Mouse (Mus musculus) hindbrain, embryonic 16.5 days (tissue): Measurements from ENCODE around the gene Ace. TPM values are rescaled to one million over a fixed set of nuclear protein-coding genes. Genes with fewer than 3 reads are reported as not detected.
"Not testable (repeated sequence)": the region's sequence is repeated elsewhere in the genome, so short reads cannot be mapped to it uniquely, and the experiment has no call there.

ENCODE experiments used
- ATAC-seq: fragments of 200-750 bp; cut with Nextera tagmentation; 2 replicates; pipeline ENCODE4 v1.8.0; 2017; ENCODE audit warnings: moderate TSS enrichment, moderate library complexity
- H3K27ac ChIP-seq: fragments of 300-500 bp; sonication (generic); 2 replicates; pipeline ENCODE4 v1.5.1; 2014; ENCODE audit warnings: low read depth, mild to moderate bottlenecking, control low read depth, low read length, moderate library complexity
- H3K27me3 ChIP-seq: fragments of 300-500 bp; sonication (generic); replicated peaks from 2 replicates; pipeline ENCODE4 v1.6.1; 2014; ENCODE audit warnings: low read length; ENCODE audit not compliant: control insufficient read depth, insufficient read depth
- H3K36me3 ChIP-seq: fragments of 300-500 bp; sonication (generic); 2 replicates; pipeline ENCODE4 v1.6.1; 2014; ENCODE audit warnings: mild to moderate bottlenecking, low read length, moderate library complexity, mixed read lengths; ENCODE audit not compliant: control insufficient read depth, insufficient read depth
- H3K4me1 ChIP-seq: fragments of 300-500 bp; sonication (generic); 2 replicates; pipeline ENCODE4 v1.6.1; 2014; ENCODE audit warnings: low read depth, low read length; ENCODE audit not compliant: control insufficient read depth, insufficient read depth
- H3K4me2 ChIP-seq: fragments of 300-500 bp; sonication (generic); 2 replicates; pipeline ENCODE4 v1.6.1; 2014; ENCODE audit warnings: mild to moderate bottlenecking, low read length, control low read depth, moderate library complexity
- H3K4me3 ChIP-seq: fragments of 300-500 bp; sonication (generic); 2 replicates; pipeline ENCODE4 v1.5.1; 2014; ENCODE audit warnings: mild to moderate bottlenecking, low read length, control low read depth, moderate library complexity
- H3K9ac ChIP-seq: fragments of 300-500 bp; sonication (generic); 2 replicates; pipeline ENCODE4 v1.6.1; 2014; ENCODE audit warnings: low read depth, mild to moderate bottlenecking, control low read depth, low read length, moderate library complexity
- H3K9me3 ChIP-seq: fragments of 300-500 bp; sonication (generic); 2 replicates; pipeline ENCODE4 v1.6.1; 2014; ENCODE audit warnings: mild to moderate bottlenecking, low read length, moderate library complexity; ENCODE audit not compliant: control insufficient read depth
- WGBS: fragments of 180-500 bp; shearing (Covaris S2); extraction: QIAGEN DNeasy Blood & Tissue Kit; methylation state at CpG from one replicate; pipeline ENCODE4 v1.1.7; 2014; 5-methylcytosine and 5-hydroxymethylcytosine counted together
- polyA plus RNA-seq: library from polyadenylated mRNA; unstranded; fragments of >200 nt; fragmentation: Nextera tagmentation; extraction: Ambion mirVana; gene quantifications from 2 replicates; pipeline ENCODE4 v1.2.1, GENCODE M21; 2015

The Ace gene
- polyA plus RNA-seq, 1 experiment from 2014 or later, result 8.6 TPM

GRCm38 (mm10) chr11:106026465-106027151 lies 58.9 kb downstream of the Ace start:
- no peaks in the 10 kb centered on the region for H3K4me1 ChIP-seq
- peak; percentile 34; the same call in 1 of the 2 replicates for ATAC-seq
- no peaks in the 10 kb centered on the region for H3K9me3 ChIP-seq
- WGBS, result 49% methylated on average over 10 of the region's 11 CpGs
- H3K27me3 ChIP-seq, result no peaks in the 10 kb centered on the region
- H3K4me2 ChIP-seq, result no peak overlapping the region
- H3K27ac ChIP-seq, result no peak overlapping the region
- no peaks in the 10 kb centered on the region for H3K36me3 ChIP-seq
- H3K9ac ChIP-seq, result no peak overlapping the region
- no peak overlapping the region for H3K4me3 ChIP-seq

- 93% methylated on average over 5 of the region's 5 CpGs for WGBS
- Histone ChIP-seq H3K4me1 (no peaks in the 10 kb centered on the region), H3K9ac (no peak overlapping the region), H3K27ac (no peak overlapping the region), H3K4me3 (no peak overlapping the region), H3K4me2 (no peak overlapping the region), H3K27me3 (no peaks in the 10 kb centered on the region), H3K9me3 (no peaks in the 10 kb centered on the region), H3K36me3 (no peaks in the 10 kb centered on the region)
- ATAC-seq, result no peak
Measured at GRCm38 (mm10) chr11:106027607-106028006, 59.9 kb downstream of the Ace start.

GRCm38 (mm10) chr11:106032074-106032473 lies 64.3 kb downstream of the Ace start:
- peak overlapping the region; percentile 37; the same call in 1 of the 2 replicates for H3K4me2 ChIP-seq
- WGBS, result 41% methylated on average over 5 of the region's 25 CpGs

GRCm38 (mm10) chr11:106033491-106033919 lies 65.8 kb downstream of the Ace start:
- Histone ChIP-seq H3K9ac (peak overlapping the region; percentile 20), H3K9me3 (no peaks in the 10 kb centered on the region), H3K36me3 (no peaks in the 10 kb centered on the region), H3K4me3 (no peak overlapping the region; the same call in 1 of the 2 replicates), H3K27me3 (no peaks in the 10 kb centered on the region), H3K4me1 (peaks cover 15% of the 10 kb centered on the region), H3K4me2 (peak overlapping the region; percentile 45), H3K27ac (peak overlapping the region; percentile 64)
- WGBS, result 38% methylated on average over 11 of the region's 11 CpGs
- ATAC-seq, result no peak

More at GRCm38 (mm10) chr11:106032074-106032473, 64.3 kb downstream of the Ace start:
- not testable (repeated sequence) for H3K9me3 ChIP-seq, H3K27me3 ChIP-seq, H3K4me1 ChIP-seq, ATAC-seq, H3K36me3 ChIP-seq
- H3K9ac ChIP-seq, result peak overlapping the region; percentile 41; the same call in 1 of the 2 replicates
- peak overlapping the region; percentile 61 for H3K27ac ChIP-seq
- H3K4me3 ChIP-seq, result peak overlapping the region; percentile 33

- no peak overlapping the region for H3K27ac ChIP-seq
- H3K4me2 ChIP-seq, result no peak overlapping the region
- ATAC-seq, result no peak
- WGBS, result 91% methylated on average over 9 of the region's 9 CpGs
- no peak overlapping the region for H3K4me3 ChIP-seq
- peaks cover 28% of the 10 kb centered on the region for H3K4me1 ChIP-seq
- no peaks in the 10 kb centered on the region for H3K27me3 ChIP-seq
- H3K9ac ChIP-seq, result no peak overlapping the region
- no peaks in the 10 kb centered on the region for H3K36me3 ChIP-seq
- H3K9me3 ChIP-seq, result no peaks in the 10 kb centered on the region
Measured at GRCm38 (mm10) chr11:106034986-106035385, 67.2 kb downstream of the Ace start.

GRCm38 (mm10) chr11:106036548-106037417 lies 69.0 kb downstream of the Ace start, which contains the start of gene Dcaf7:
TSS of gene Dcaf7 (plus strand) at chr11:106036872.
- 0% methylated on average over 66 of the region's 66 CpGs for WGBS
- peak; percentile 98 for ATAC-seq
- H3K27ac ChIP-seq, result peak within 1 kb of the TSS; percentile 96
- peak within 1 kb of the TSS; percentile 63 for H3K4me2 ChIP-seq
- H3K4me3 ChIP-seq, result peak within 1 kb of the TSS; percentile 89
- no peaks in the 10 kb centered on the region for H3K9me3 ChIP-seq
- peak within 1 kb of the TSS; percentile 92 for H3K9ac ChIP-seq
- H3K27me3 ChIP-seq, result no peaks in the 10 kb centered on the region
- H3K4me1 ChIP-seq, result peaks cover 28% of the 10 kb centered on the region
- H3K36me3 ChIP-seq, result no peaks in the 10 kb centered on the region

- Histone ChIP-seq H3K36me3 (no peaks in the 10 kb centered on the region), H3K27me3 (no peaks in the 10 kb centered on the region), H3K9ac (peak overlapping the region; percentile 92), H3K9me3 (no peaks in the 10 kb centered on the region), H3K4me2 (peak overlapping the region; percentile 63), H3K4me1 (peaks cover 28% of the 10 kb centered on the region), H3K4me3 (peak overlapping the region; percentile 89), H3K27ac (peak overlapping the region; percentile 96)
- under 1% methylated on average over 13 of the region's 13 CpGs for WGBS
- ATAC-seq, result peak; percentile 58
Measured at GRCm38 (mm10) chr11:106037418-106037751, 69.6 kb downstream of the Ace start.
